Mouse (Mus musculus) kidney, postnatal 0 days (tissue): ENCODE data around the gene Fkbp1b. TPM values are rescaled to one million over a fixed set of nuclear protein-coding genes. Genes with fewer than 3 reads are reported as not detected.
"Not testable (repeated sequence)": the region's sequence is repeated elsewhere in the genome, so short reads cannot be mapped to it uniquely, and the experiment has no call there.

ENCODE experiments used
- ATAC-seq: fragments of 200-750 bp; cut with Nextera tagmentation; replicated peaks from 2 replicates; pipeline ENCODE4 v1.8.0; 2017; ENCODE audit warnings: low read depth, moderate number of reproducible peaks, moderate TSS enrichment, moderate library complexity; ENCODE audit not compliant: low FRiP score
- DNase-seq: peaks from one replicate; pipeline ENCODE4 v3.0.0-alpha.2; 2016; ENCODE audit warnings: low spot score
- H3K27ac ChIP-seq: fragments of 300-500 bp; sonication (generic); 2 replicates; pipeline ENCODE4 v1.5.1; 2014; ENCODE audit warnings: mild to moderate bottlenecking
- H3K27me3 ChIP-seq: fragments of 300-500 bp; sonication (generic); 2 replicates; pipeline ENCODE4 v1.6.1; 2014; ENCODE audit warnings: low read length, mixed read lengths; ENCODE audit not compliant: insufficient read depth
- H3K36me3 ChIP-seq: fragments of 300-500 bp; sonication (generic); 2 replicates; pipeline ENCODE4 v1.6.1; 2014; ENCODE audit warnings: low read length, mixed read lengths; ENCODE audit not compliant: insufficient read depth
- H3K4me1 ChIP-seq: fragments of 300-500 bp; sonication (generic); replicated peaks from 2 replicates; pipeline ENCODE4 v1.6.1; 2014; ENCODE audit warnings: antibody characterized with exemption, low read length, mixed read lengths; ENCODE audit not compliant: insufficient read depth
- H3K4me2 ChIP-seq: fragments of 300-500 bp; sonication (generic); 2 replicates; pipeline ENCODE4 v1.6.1; 2014; ENCODE audit warnings: mild to moderate bottlenecking, low read length, moderate library complexity, mixed read lengths
- H3K4me3 ChIP-seq: fragments of 300-500 bp; sonication (generic); replicated peaks from 2 replicates; pipeline ENCODE4 v1.5.1; 2014; ENCODE audit warnings: low read depth, low read length
- H3K9ac ChIP-seq: fragments of 300-500 bp; sonication (generic); 2 replicates; pipeline ENCODE4 v1.6.1; 2014; ENCODE audit warnings: low read depth, low read length
- H3K9me3 ChIP-seq: fragments of 300-500 bp; sonication (generic); replicated peaks from 2 replicates; pipeline ENCODE4 v1.6.1; 2016; ENCODE audit warnings: low read length, inconsistent platforms, mixed read lengths
- CTCF ChIP-seq: IDR thresholded peaks from 2 replicates; pipeline ENCODE4 v1.5.1; 2016; ENCODE audit warnings: antibody characterized with exemption, low read depth, mild to moderate bottlenecking, moderate library complexity
- WGBS: fragments of 180-500 bp; shearing (Covaris S2); extraction: QIAGEN DNeasy Blood & Tissue Kit; methylation state at CpG from one replicate; pipeline ENCODE4 v1.1.7; 2014; 5-methylcytosine and 5-hydroxymethylcytosine counted together
- polyA plus RNA-seq: library from polyadenylated mRNA; unstranded; fragments of >200 nt; fragmentation: Nextera tagmentation; extraction: Ambion mirVana; gene quantifications from 2 replicates; pipeline ENCODE4 v1.2.1, GENCODE M21; 2015

Gene Fkbp1b
- polyA plus RNA-seq, result 7.6 and 8.8 TPM in 2 replicates

DNA sequence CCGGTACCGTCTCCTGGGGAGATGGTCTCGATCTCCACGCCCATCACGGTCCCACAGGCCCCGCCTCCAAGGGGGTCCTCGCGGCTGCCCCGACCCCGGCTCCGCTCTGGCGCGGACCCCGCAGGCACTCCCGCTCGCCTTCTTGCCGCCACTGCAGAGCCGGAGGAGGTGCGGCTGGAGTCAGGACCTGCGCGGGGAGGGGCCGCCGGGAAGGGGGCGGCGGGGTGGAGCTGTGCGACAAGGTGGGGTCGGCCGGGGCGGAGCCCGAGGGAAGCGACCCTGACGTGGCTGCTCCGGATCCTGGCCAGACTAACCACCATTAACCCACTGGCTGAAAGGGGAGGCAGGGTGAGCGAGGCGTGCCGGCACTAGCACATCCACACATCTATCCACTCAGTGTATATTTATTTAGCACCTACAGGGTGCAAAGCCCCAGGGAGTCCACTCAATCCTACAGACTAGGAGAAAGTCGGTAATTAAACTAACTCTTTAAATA lies at the start of gene Fkbp1b:
TSS of gene Fkbp1b (minus strand) at position 200 of the 496 bp plus-strand sequence.
- H3K27me3 ChIP-seq, result no peaks in the 10 kb centered on the region
- ATAC-seq, result peak; percentile 47
- H3K9me3 ChIP-seq, result no peaks in the 10 kb centered on the region
- H3K4me2 ChIP-seq, result peak within 1 kb of the TSS; percentile 96
- H3K4me1 ChIP-seq, result 0 out of 2 replicates have a peak, but pooled peaks cover 13% of the 10 kb centered on the region
- peak within 1 kb of the TSS; percentile 64 for H3K9ac ChIP-seq
- no peak for TF ChIP-seq CTCF
- DNase-seq, result peak; percentile 62
- H3K4me3 ChIP-seq, result peak within 1 kb of the TSS; percentile 67
- H3K36me3 ChIP-seq, result no peaks in the 10 kb centered on the region
- under 1% methylated on average over 37 of the region's 37 CpGs for WGBS
- H3K27ac ChIP-seq, result no peak within 1 kb of the TSS

DNA sequence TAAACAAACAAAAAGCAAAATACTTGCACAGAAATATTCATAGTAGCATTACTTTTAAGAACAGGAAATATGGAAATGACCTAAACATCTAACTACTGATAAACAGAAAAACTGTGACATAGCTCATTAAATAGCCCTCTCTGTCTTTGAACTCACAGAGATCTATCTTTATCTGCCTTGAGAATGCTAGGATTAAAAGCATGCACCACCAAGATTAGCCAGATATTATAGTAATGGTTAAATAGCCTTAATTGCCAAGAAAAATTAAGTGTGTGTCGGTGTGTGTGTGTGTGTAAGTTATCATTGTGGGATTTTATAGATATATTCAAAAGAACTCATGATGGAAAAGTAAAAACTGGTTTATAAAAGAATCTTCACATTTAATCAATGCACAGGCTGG lies 48.5 kb upstream of the Fkbp1b start:
- no peak overlapping the region for H3K4me3 ChIP-seq
- H3K27ac ChIP-seq, result no peak overlapping the region
- no peaks in the 10 kb centered on the region for H3K27me3 ChIP-seq
- H3K4me1 ChIP-seq, result no peaks in the 10 kb centered on the region
- H3K4me2 ChIP-seq, result no peak overlapping the region
- no peak overlapping the region for H3K9ac ChIP-seq
- TF ChIP-seq CTCF, result no peak
- 0 out of 2 replicates have a peak, but pooled peaks cover 6% of the 10 kb centered on the region for H3K36me3 ChIP-seq
- ATAC-seq, result no peak
- no peak for DNase-seq
- no peaks in the 10 kb centered on the region for H3K9me3 ChIP-seq
- WGBS, result 100% methylated on average over 1 of the region's 1 CpGs

GRCm38 (mm10) chr12:4889251-4889650 lies 47.9 kb upstream of the Fkbp1b start:
- H3K9ac ChIP-seq, result no peak overlapping the region
- H3K4me3 ChIP-seq, result no peak overlapping the region
- DNase-seq (no peak), ATAC-seq (no peak)
- no peak overlapping the region for H3K27ac ChIP-seq
- H3K27me3 ChIP-seq, result no peaks in the 10 kb centered on the region
- 0 out of 2 replicates have a peak, but pooled peaks cover 6% of the 10 kb centered on the region for H3K36me3 ChIP-seq
- H3K9me3 ChIP-seq, result no peaks in the 10 kb centered on the region
- H3K4me1 ChIP-seq, result no peaks in the 10 kb centered on the region
- 90% methylated on average over 2 of the region's 2 CpGs for WGBS
- no peak for TF ChIP-seq CTCF
- H3K4me2 ChIP-seq, result no peak overlapping the region

DNA sequence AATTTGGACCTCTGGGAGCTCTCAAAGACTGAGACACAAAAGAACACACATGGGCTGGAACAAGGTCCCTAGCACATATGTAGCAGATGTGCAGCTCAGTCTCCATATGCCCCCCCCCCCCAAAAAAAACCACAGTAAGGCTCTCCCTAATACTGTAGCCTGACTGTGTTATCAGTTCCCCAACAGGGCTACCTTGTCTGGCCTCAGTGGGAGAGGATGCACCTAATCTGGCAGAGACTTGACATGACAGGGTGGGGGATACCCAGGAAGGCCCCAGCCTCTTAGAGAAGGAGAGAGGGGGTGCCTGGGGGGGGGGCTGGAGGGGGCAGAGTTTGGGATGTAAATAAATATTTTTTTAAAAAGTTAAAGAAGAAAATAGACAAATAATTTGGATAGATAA lies 47.3 kb upstream of the Fkbp1b start:
- 0 out of 2 replicates have a peak, but pooled peaks cover 6% of the 10 kb centered on the region for H3K36me3 ChIP-seq
- ATAC-seq (no peak), DNase-seq (no peak)
- no peak overlapping the region for H3K27ac ChIP-seq
- no peaks in the 10 kb centered on the region for H3K4me1 ChIP-seq
- no peak for TF ChIP-seq CTCF
- H3K9me3 ChIP-seq, result no peaks in the 10 kb centered on the region
- H3K9ac ChIP-seq, result no peak overlapping the region
- H3K4me2 ChIP-seq, result no peak overlapping the region
- H3K4me3 ChIP-seq, result no peak overlapping the region
- no peaks in the 10 kb centered on the region for H3K27me3 ChIP-seq

- not testable (repeated sequence) for H3K9ac ChIP-seq, H3K4me2 ChIP-seq, H3K27ac ChIP-seq, H3K27me3 ChIP-seq, ATAC-seq, H3K4me3 ChIP-seq, H3K9me3 ChIP-seq, H3K4me1 ChIP-seq, DNase-seq, H3K36me3 ChIP-seq
- 99% methylated on average over 4 of the region's 4 CpGs for WGBS
Observed at GRCm38 (mm10) chr12:4886581-4886980, 45.2 kb upstream of the Fkbp1b start.

DNA sequence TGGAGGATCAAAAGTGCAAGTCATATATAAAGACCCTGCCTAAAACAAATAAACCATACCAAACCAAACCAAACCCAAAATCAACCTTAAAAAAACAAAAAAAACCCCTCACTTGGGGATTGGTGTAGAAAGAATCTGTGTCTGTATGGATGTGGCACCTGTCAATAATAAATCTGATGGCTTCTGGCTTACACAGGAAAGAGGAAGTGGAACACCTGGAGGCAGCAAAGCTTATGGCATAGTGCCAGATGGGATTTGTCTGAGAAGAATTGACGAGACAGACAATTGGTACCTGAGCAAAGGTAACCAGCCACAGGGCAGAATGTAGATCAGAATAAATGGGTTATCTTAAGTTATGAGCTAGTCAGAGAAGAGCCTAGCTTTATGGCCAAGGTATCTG lies 43.7 kb upstream of the Fkbp1b start:
- Histone ChIP-seq H3K4me1 (no peaks in the 10 kb centered on the region), H3K27ac (no peak overlapping the region), H3K9ac (no peak overlapping the region), H3K4me3 (no peak overlapping the region), H3K4me2 (no peak overlapping the region), H3K27me3 (no peaks in the 10 kb centered on the region), H3K36me3 (no peaks in the 10 kb centered on the region), H3K9me3 (no peaks in the 10 kb centered on the region)
- DNase-seq (no peak), ATAC-seq (no peak)
- no peak for TF ChIP-seq CTCF
- WGBS, result 68% methylated on average over 1 of the region's 1 CpGs

GRCm38 (mm10) chr12:4882086-4882485 lies 40.7 kb upstream of the Fkbp1b start:
- no peak for DNase-seq
- Histone ChIP-seq H3K27ac (no peak overlapping the region), H3K9me3 (no peaks in the 10 kb centered on the region), H3K4me3 (no peak overlapping the region), H3K9ac (no peak overlapping the region), H3K4me1 (no peaks in the 10 kb centered on the region), H3K4me2 (no peak overlapping the region), H3K27me3 (no peaks in the 10 kb centered on the region), H3K36me3 (0 out of 2 replicates have a peak, but pooled peaks cover 6% of the 10 kb centered on the region)
- no peak for TF ChIP-seq CTCF
- no peak for ATAC-seq
- WGBS, result 86% methylated on average over 2 of the region's 2 CpGs
